Mouse (Mus musculus) stomach, embryonic 15.5 days (tissue): Measurements from ENCODE around the gene Mdga2. TPM values are rescaled to one million over a fixed set of nuclear protein-coding genes. Genes with fewer than 3 reads are reported as not detected.

ENCODE experiments used
- ATAC-seq: fragments of 200-750 bp; cut with Nextera tagmentation; 2 replicates; pipeline ENCODE4 v1.8.0; 2017; ENCODE audit warnings: low read depth, moderate number of reproducible peaks, moderate TSS enrichment; ENCODE audit not compliant: insufficient read depth, low FRiP score
- H3K27ac ChIP-seq: fragments of 300-500 bp; sonication (generic); 2 replicates; pipeline ENCODE4 v1.5.1; 2015; ENCODE audit warnings: mild to moderate bottlenecking, inconsistent platforms
- H3K27me3 ChIP-seq: fragments of 300-500 bp; sonication (generic); replicated peaks from 2 replicates; pipeline ENCODE4 v1.6.1; 2015; ENCODE audit warnings: inconsistent platforms
- H3K36me3 ChIP-seq: fragments of 300-500 bp; sonication (generic); 2 replicates; pipeline ENCODE4 v1.6.1; 2015; ENCODE audit warnings: inconsistent platforms
- H3K4me1 ChIP-seq: fragments of 300-500 bp; sonication (generic); 2 replicates; pipeline ENCODE4 v1.6.1; 2015; ENCODE audit warnings: inconsistent platforms
- H3K4me2 ChIP-seq: fragments of 300-500 bp; sonication (generic); 2 replicates; pipeline ENCODE4 v1.6.1; 2015; ENCODE audit warnings: mild to moderate bottlenecking, inconsistent platforms
- H3K4me3 ChIP-seq: fragments of 300-500 bp; sonication (generic); replicated peaks from 2 replicates; pipeline ENCODE4 v1.5.1; 2015; ENCODE audit warnings: inconsistent platforms
- H3K9ac ChIP-seq: fragments of 300-500 bp; sonication (generic); 2 replicates; pipeline ENCODE4 v1.6.1; 2015; ENCODE audit warnings: inconsistent platforms
- H3K9me3 ChIP-seq: fragments of 300-500 bp; sonication (generic); 2 replicates; pipeline ENCODE4 v1.6.1; 2016; ENCODE audit warnings: inconsistent platforms
- WGBS: fragments of 180-500 bp; shearing (Covaris S2); methylation state at CpG from one replicate; pipeline ENCODE4 v1.1.7; 2015; 5-methylcytosine and 5-hydroxymethylcytosine counted together
- polyA plus RNA-seq: library from polyadenylated mRNA; unstranded; fragments of >200 nt; fragmentation: Nextera tagmentation; extraction: Ambion mirVana; gene quantifications from 2 replicates; pipeline ENCODE4 v1.2.1, GENCODE M21; 2015

The Mdga2 gene
- polyA plus RNA-seq, 1 experiment from 2014 or later: 1.2 TPM

DNA sequence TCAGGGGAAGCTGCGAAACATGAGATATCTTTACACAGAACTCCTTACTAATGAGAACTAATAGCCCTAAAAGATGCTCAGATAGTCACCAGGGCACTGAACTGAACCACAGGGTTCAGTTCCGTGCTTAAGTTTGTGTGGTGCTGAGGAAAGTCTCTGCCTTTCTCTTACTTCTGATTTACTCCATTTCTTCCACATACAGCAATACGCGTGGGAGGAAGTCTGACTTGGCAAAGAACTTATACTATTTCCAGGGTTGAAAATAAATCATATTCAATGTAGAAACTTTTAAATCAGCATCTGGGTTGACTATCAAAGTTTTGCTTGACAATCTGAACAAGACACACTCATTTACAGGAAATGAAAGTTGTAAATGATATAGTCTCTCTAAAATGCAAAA is 180.5 kb downstream of the Mdga2 start:
- no peaks in the 10 kb centered on the region for H3K9me3 ChIP-seq
- 74% methylated on average over 4 of the region's 4 CpGs for WGBS
- no peak overlapping the region for H3K4me3 ChIP-seq
- H3K27me3 ChIP-seq: no peaks in the 10 kb centered on the region
- no peak overlapping the region for H3K4me2 ChIP-seq
- H3K4me1 ChIP-seq: no peaks in the 10 kb centered on the region
- ATAC-seq: no peak
- H3K27ac ChIP-seq: no peak overlapping the region
- H3K9ac ChIP-seq: no peak overlapping the region
- no peaks in the 10 kb centered on the region for H3K36me3 ChIP-seq

- ATAC-seq: no peak
- Histone ChIP-seq H3K4me3 (no peak overlapping the region), H3K27ac (no peak overlapping the region), H3K36me3 (no peaks in the 10 kb centered on the region), H3K4me1 (no peaks in the 10 kb centered on the region), H3K4me2 (no peak overlapping the region), H3K9me3 (no peaks in the 10 kb centered on the region), H3K9ac (no peak overlapping the region), H3K27me3 (no peaks in the 10 kb centered on the region)
- WGBS: 70% methylated on average over 15 of the region's 15 CpGs
These were observed 186.7 kb downstream of the Mdga2 start for GRCm38 (mm10) chr12:67035509-67036261.

DNA sequence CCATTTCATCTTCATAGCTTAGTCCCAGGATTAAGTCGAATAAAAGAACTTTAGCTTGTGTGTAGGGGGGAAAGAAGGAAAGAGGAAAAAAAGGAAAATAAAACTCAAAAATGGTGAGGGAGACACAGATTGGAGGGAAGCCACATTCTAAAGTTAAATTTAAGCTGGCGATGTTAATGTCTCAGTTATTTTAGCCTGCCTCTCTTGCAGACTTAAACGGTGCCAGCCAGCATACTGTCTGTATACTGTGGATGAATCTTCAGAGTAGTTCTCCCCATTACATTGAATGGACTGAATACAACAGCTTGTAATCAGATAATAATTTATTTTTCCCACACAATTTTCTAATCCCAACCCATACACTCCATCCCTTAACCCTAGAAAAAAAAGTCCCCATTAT is 205.2 kb downstream of the Mdga2 start:
- Histone ChIP-seq H3K4me3 (no peak overlapping the region), H3K36me3 (no peaks in the 10 kb centered on the region), H3K4me2 (no peak overlapping the region), H3K27me3 (no peaks in the 10 kb centered on the region), H3K27ac (no peak overlapping the region), H3K9me3 (no peaks in the 10 kb centered on the region), H3K4me1 (no peaks in the 10 kb centered on the region), H3K9ac (no peak overlapping the region)
- ATAC-seq: no peak
- 96% methylated on average over 3 of the region's 3 CpGs for WGBS

DNA sequence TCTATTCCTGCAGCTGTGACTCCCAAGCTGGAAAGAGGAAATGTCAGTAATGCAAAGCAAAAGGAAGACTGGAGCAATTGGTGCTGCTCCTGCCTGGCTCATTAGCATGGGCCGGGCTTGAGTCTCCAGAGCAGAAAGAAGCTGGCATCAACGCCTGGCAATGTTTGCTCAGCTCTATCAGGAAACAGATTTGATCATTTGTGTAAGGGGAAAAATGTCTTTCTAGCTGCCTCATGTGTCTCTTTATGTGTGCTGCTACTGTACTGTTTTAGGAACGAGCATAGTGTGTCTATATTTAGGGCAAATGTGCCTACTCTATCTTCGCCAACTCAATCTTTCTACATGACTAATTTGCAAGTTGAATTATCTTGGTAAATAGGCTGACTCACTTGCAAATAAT is 211.0 kb downstream of the Mdga2 start:
- 63% methylated on average over 4 of the region's 4 CpGs for WGBS
- no peak overlapping the region for H3K9ac ChIP-seq
- ATAC-seq: no peak
- no peaks in the 10 kb centered on the region for H3K9me3 ChIP-seq
- no peak overlapping the region for H3K4me3 ChIP-seq
- no peaks in the 10 kb centered on the region for H3K4me1 ChIP-seq
- no peak overlapping the region for H3K4me2 ChIP-seq
- H3K27ac ChIP-seq: no peak overlapping the region
- H3K27me3 ChIP-seq: no peaks in the 10 kb centered on the region
- H3K36me3 ChIP-seq: no peaks in the 10 kb centered on the region

DNA sequence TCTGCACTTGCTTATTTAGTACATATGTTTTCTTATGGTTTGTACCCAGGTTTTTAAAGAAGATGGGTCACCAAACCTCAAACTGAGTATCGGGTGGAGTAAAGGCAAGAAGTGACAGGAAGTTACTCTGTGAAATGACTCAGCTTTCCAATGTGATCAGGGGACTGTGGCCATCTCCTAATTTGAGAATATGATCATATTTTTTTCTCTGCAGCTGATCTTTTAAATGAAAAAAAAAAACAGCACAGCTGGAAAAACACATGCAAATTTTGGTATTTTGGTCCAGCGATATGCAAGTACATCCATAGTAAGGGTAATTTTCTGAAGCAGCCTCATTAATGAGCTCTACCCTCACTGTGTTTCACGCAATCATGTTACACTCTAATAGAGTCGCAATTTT is 212.0 kb downstream of the Mdga2 start:
- H3K27ac ChIP-seq: no peak overlapping the region
- ATAC-seq: no peak
- no peak overlapping the region for H3K9ac ChIP-seq
- H3K4me2 ChIP-seq: no peak overlapping the region
- WGBS: 84% methylated on average over 4 of the region's 4 CpGs
- no peaks in the 10 kb centered on the region for H3K36me3 ChIP-seq
- no peaks in the 10 kb centered on the region for H3K9me3 ChIP-seq
- no peaks in the 10 kb centered on the region for H3K4me1 ChIP-seq
- H3K27me3 ChIP-seq: no peaks in the 10 kb centered on the region
- H3K4me3 ChIP-seq: no peak overlapping the region

GRCm38 (mm10) chr12:67009191-67009590 is 213.2 kb downstream of the Mdga2 start:
- Histone ChIP-seq H3K4me2 (no peak overlapping the region), H3K36me3 (no peaks in the 10 kb centered on the region), H3K27ac (no peak overlapping the region), H3K9ac (no peak overlapping the region), H3K4me3 (no peak overlapping the region), H3K27me3 (no peaks in the 10 kb centered on the region), H3K4me1 (no peaks in the 10 kb centered on the region), H3K9me3 (no peaks in the 10 kb centered on the region)
- no peak for ATAC-seq
- 78% methylated on average over 3 of the region's 3 CpGs for WGBS

- no peaks in the 10 kb centered on the region for H3K27me3 ChIP-seq
- H3K27ac ChIP-seq: no peak overlapping the region
- no peak overlapping the region for H3K9ac ChIP-seq
- no peak for ATAC-seq
- no peaks in the 10 kb centered on the region for H3K4me1 ChIP-seq
- WGBS: 65% methylated on average over 3 of the region's 3 CpGs
- no peaks in the 10 kb centered on the region for H3K9me3 ChIP-seq
- no peak overlapping the region for H3K4me2 ChIP-seq
- no peaks in the 10 kb centered on the region for H3K36me3 ChIP-seq
- no peak overlapping the region for H3K4me3 ChIP-seq
These were observed 268.2 kb downstream of the Mdga2 start for GRCm38 (mm10) chr12:66954129-66954528.

- no peaks in the 10 kb centered on the region for H3K36me3 ChIP-seq
- no peak overlapping the region for H3K4me3 ChIP-seq
- no peaks in the 10 kb centered on the region for H3K27me3 ChIP-seq
- no peaks in the 10 kb centered on the region for H3K9me3 ChIP-seq
- H3K4me2 ChIP-seq: no peak overlapping the region
- no peak overlapping the region for H3K27ac ChIP-seq
- 87% methylated on average over 5 of the region's 5 CpGs for whole genome bisulfite sequencing
- ATAC-seq: no peak
- no peak overlapping the region for H3K9ac ChIP-seq
- no peaks in the 10 kb centered on the region for H3K4me1 ChIP-seq
These were observed 306.6 kb downstream of the Mdga2 start for GRCm38 (mm10) chr12:66915741-66916140.

DNA sequence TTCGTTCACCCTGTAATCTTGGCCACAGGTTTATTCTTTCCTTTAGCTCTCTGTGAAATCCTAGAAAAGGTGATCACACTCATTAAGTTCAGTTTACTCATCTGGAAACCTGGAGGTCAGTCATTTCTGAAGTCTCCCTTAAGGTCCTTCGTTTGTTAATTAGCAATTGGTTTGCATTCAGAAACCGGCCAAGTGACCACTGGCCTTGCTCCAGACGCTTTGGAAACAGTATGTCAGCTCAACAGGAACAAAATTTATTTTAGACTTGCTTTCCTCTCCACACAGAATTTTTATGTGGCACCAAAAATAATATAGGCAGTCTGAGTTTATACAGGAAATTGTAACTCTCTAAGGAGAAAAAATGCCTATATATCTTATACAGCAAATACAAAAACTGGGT is 323.0 kb downstream of the Mdga2 start:
- Histone ChIP-seq H3K4me1 (no peaks in the 10 kb centered on the region), H3K36me3 (no peaks in the 10 kb centered on the region), H3K4me3 (no peak overlapping the region), H3K27ac (no peak overlapping the region), H3K9me3 (no peaks in the 10 kb centered on the region), H3K27me3 (no peaks in the 10 kb centered on the region), H3K9ac (no peak overlapping the region), H3K4me2 (no peak overlapping the region)
- ATAC-seq: no peak
- WGBS: 75% methylated on average over 4 of the region's 4 CpGs

- ATAC-seq: no peak
- H3K27me3 ChIP-seq: no peaks in the 10 kb centered on the region
- no peaks in the 10 kb centered on the region for H3K4me1 ChIP-seq
- no peak overlapping the region for H3K9ac ChIP-seq
- H3K4me3 ChIP-seq: no peak overlapping the region
- 93% methylated on average over 3 of the region's 3 CpGs for WGBS
- no peaks in the 10 kb centered on the region for H3K36me3 ChIP-seq
- H3K4me2 ChIP-seq: no peak overlapping the region
- H3K9me3 ChIP-seq: no peaks in the 10 kb centered on the region
- no peak overlapping the region for H3K27ac ChIP-seq
These were observed 325.6 kb downstream of the Mdga2 start for GRCm38 (mm10) chr12:66896790-66897189.

DNA sequence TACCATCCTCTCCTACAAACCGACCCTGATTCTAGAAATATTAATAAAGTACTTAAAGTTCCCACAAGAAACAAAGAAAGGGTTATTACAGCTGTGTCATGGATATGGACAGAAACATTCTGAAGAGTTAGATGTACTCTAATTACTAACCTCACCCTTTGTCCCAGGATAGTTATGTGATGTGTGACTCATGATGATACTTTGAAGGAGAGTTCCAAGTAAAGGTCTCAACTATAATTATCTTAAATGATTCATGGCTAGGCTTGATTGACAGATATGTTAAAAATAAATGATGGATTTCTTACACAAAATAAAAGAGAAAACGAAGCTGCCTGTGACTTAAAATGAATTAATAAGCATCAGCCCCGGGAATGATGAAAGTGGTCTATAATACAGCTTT is 332.1 kb downstream of the Mdga2 start:
- Histone ChIP-seq H3K4me1 (no peaks in the 10 kb centered on the region), H3K9me3 (no peaks in the 10 kb centered on the region), H3K27ac (no peak overlapping the region), H3K4me3 (no peak overlapping the region), H3K36me3 (no peaks in the 10 kb centered on the region), H3K9ac (no peak overlapping the region), H3K4me2 (no peak overlapping the region), H3K27me3 (no peaks in the 10 kb centered on the region)
- 81% methylated on average over 3 of the region's 3 CpGs for WGBS
- no peak for ATAC-seq

DNA sequence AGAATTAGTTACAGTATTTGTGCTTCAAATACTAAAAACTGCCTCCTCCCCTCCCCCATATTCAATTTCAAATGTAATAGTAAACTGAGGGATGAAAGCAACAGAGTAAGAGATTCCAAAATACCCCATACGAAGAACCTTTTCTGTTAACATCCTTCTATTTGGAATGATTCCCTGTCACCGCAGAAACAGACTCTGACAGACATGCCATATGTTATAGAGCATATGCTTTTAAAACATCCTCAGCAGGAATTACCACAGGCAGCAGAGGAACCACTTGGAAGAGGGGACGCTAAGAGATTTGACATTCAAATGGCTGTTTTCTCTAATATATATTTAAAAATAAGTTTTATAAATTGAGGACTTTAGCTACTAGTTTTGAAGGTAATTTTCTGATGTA is 333.1 kb downstream of the Mdga2 start:
- no peak overlapping the region for H3K27ac ChIP-seq
- no peaks in the 10 kb centered on the region for H3K36me3 ChIP-seq
- H3K27me3 ChIP-seq: no peaks in the 10 kb centered on the region
- no peak for ATAC-seq
- no peak overlapping the region for H3K4me2 ChIP-seq
- no peaks in the 10 kb centered on the region for H3K4me1 ChIP-seq
- H3K4me3 ChIP-seq: no peak overlapping the region
- H3K9me3 ChIP-seq: no peaks in the 10 kb centered on the region
- WGBS: 77% methylated on average over 3 of the region's 3 CpGs
- H3K9ac ChIP-seq: no peak overlapping the region

- Histone ChIP-seq H3K4me2 (no peak overlapping the region), H3K9me3 (no peaks in the 10 kb centered on the region), H3K27ac (no peak overlapping the region), H3K27me3 (no peaks in the 10 kb centered on the region), H3K9ac (no peak overlapping the region), H3K4me1 (no peaks in the 10 kb centered on the region), H3K4me3 (no peak overlapping the region), H3K36me3 (no peaks in the 10 kb centered on the region)
- ATAC-seq: no peak
- WGBS: 78% methylated on average over 1 of the region's 1 CpGs
These were observed 333.7 kb downstream of the Mdga2 start for GRCm38 (mm10) chr12:66888636-66889035.
